Mouse (Mus musculus): ENCODE data around the gene Selenoh.
A peak's percentile ranks its signal among the peaks of the same experiment; 100 is the strongest.
"Not testable (repeated sequence)": the region's sequence is repeated elsewhere in the genome, so short reads cannot be mapped to it uniquely, and the experiment has no call there.

Gene Selenoh

DNA sequence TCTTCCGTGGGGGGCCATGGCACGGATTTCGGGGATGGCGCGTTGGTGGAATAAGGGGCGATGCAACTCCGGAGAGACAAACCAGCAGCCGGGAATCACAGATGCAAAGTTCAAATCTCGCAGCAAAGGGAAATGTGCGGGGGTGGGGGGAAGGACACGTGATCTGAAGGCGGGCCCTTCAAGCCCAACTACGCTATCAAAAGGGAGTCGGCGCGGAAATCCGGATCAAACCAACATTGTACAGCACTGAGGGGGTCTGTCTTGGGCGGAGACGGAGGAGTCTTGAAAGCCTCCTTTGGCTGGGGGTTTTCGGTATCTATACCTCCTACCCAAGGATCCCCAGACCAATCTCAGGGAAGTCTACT is at the start of gene Selenoh:
TSS of gene Selenoh (minus strand) at position 202 of the 365 bp plus-strand sequence.
- DNase-seq = peak; percentile 90 to 93

DNA sequence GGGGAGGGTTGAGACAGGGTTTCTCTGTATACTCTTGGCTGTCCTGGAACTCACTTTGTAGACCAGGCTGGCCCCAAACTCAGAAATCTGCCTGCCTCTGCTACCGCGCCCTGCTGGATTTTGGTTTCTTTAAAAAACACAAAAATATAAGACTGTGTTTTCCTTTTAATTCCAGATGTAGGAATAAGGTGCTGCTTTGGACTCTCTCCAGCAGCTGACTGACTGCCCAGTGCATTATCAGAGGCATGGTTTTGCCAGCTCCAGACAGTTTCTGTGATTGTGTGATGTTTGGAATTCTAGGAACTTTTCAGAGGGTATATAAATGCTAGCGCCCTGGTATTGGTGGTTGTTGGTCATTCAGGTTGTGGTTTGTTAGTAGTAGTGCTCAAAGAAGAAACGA is 46.8 kb upstream of the Selenoh start:
- DNase-seq = no peak

DNA sequence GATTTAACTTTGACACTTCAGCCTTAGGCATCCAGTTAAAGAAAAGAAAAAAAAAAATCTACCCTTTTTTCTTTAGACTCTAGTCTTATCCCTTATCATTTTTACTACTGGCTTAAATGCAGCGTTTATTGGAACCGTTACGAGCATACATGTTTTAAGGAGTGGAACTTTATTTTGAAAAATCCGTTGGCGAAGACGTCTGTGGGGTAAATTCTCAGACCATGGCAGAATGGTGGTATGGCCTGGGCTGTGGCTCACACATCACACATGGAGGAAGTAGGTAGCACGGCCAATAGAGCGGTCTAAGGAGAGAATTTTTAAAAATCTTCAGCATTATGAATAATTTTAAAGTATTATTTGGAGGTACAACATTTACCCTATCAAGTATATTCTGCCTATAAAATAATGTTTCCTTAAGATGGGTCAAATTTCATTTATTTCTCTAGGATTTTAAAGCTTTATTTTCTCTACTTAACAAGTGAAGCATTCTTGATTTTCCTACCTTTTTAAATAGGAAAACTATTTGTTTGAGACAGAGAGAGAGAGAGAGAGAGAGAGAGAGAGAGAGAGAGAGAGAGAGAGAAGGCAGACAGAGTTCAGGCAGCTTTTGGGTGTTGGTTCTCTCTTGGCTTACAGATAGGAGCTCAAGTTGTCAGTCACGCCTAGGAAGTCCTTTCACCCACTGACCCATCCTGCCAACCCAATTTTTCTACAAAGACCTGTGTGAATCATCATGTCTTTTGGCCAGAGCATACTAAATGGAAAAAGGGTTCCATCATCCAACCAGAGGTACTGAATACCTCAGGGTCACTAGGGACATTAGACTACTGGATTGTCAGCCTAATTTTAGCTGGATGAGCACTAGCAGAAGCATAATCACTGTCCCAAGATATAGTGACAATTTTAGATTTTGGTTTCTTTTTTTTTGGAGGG is 46.1 kb upstream of the Selenoh start:
- peak in 1 of 2 experiments; percentile 38 for DNase-seq

DNA sequence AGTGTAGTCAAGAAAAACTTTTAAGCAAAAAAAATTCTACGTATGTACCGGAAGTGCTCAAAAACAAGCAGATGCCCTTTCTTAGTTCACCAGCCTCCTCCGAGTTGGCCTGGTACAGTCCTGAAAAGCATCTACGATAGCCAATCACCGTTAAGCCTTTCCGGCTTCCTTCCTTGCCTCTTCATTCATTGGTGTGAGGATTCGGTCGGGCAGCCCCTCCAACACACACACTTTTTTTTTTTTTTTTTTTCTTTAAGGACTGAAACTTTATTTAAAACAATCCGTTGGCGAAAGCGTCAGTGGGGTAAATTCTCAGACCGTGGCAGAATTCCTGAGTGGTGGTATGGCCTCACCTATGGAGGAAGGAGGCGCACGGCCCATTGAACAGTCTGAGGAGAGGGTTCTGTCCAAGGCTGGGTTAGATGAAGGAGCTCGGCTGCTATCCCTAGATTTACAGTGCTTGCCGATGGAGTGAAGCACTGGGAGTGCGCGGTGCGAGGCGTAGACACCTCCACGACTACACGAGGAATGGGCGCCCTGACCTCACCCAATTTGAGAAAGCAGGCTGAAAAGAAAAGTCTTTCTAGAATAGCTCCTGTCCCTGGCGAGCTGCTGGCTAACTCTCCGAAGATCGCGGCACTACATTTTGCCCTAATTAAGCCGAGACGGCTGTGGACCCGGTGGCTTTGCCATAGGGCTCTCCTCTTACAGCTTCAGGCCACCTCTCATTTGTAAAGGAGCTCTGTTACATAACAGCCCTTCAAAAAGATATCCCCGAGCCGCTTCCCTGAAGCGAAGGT is 45.2 kb upstream of the Selenoh start:
- DNase-seq = peak in 1 of 2 experiments; percentile 77

DNA sequence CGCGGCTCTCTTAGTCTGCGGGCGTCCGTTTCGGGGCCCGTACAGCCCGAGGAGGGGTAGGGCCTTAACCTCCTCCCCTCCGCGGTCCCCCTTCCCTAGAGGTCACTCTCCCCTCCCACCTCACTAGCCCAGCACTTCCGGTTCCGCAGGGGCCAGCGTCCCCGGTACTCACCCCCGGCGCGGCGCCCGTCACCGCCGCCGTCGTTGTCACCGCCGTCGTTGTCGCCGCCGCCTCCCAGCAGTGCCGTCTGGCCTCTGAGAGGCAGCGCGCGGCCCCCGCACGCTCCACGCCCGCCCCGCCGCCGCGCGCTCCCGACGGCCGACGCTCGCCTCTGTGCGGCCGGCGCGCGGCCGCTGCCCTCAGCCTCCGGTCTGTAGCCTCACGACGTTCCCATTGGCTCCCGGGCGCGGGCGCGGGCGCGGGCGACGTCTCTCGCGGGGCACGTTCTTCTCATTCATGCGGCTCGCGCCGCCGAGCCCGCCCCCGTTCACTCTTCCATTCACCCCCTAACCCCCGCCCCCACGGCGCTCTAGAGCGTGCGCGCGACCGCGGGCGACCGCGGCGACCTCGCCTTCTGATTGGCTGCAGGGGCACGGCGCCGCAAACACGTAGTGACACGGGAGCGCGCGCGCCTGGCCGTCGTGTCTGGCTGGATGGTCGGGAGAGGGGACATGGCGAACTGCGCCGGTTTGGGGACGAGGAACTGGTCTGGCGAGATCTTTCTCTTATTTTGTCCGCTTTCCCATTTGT is 44.4 kb upstream of the Selenoh start, which contains the start of gene Zdhhc5:
TSS of gene Zdhhc5 (minus strand) at position 370 of the 751 bp plus-strand sequence.
- DNase-seq = peak; percentile 99

DNA sequence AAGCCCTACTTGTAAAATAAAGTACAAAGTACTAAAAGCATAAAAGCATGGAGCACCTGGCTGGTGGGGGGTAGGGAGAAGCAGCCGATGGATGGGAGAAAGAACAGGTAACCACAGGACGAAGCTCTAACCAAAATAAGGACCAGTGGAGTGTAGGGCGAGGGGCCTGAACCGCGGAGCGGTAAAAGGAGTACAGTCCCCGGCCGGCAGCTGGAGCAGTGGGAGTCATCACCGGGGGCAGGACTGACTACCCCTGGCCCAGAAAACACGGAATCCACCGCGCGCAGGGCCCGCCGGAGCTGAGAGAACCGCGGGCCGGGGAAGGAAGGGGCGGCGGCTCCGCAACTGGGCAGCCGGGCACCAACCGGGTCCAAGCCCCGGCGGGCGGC is 43.8 kb upstream of the Selenoh start:
- DNase-seq = no peak

DNA sequence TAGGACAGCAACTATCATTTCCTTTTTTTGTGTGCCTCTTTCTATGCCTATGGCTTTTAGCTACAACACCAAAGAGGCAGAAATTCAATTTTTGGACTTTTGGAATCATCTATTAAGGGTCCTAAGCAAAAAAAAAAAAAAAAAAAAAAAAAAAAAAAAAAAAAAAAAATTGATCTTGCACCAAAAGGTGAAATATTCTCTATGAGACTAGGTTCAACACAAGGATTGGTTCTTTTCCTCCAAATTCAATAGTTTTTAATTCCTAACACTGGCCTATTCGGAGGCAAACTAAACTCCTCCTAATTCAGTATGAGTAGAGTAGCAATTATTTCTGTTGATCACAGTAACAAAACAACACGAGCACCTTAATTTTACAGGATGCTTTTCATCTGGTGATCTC is 41.3 kb upstream of the Selenoh start:
- DNase-seq = no peak

DNA sequence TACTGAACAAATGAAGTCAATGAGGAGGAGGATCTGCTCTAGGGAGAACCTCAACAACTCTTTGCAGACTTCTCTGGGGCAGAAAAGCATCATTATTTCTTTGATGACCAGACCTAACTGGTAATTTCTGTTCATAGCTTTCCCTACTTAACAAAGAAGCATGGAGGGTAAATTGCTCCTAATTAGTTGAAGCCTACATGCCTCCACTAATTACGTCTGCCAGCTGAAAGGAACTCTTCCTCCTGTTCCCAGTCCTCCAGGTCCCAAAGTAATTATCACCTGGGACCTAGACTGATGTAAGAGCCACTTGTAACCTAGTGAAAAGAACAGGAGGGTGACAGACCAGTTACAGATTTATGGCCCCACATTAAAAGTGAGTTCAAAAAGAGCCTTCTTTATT is 37.0 kb upstream of the Selenoh start:
- no peak for DNase-seq

DNA sequence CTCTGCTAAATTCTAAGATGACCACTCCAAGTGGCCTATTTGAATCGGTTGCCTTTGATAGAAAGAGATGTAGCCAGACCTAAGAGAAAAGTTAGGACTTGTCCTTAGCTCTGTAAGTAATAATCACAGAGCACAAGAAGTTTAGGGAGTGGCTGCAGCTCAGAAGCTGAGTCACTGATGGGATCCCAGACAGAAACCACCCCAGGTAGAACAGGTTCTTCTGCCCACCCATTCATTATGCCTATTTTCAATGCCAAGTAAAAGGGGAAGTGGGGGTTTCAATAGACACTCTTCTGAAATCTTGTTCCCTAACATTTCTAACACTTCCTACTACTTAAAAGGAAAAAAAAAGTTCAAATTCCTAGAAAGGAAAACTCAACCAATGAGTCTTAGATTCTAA is 34.7 kb upstream of the Selenoh start:
- no peak for DNase-seq

DNA sequence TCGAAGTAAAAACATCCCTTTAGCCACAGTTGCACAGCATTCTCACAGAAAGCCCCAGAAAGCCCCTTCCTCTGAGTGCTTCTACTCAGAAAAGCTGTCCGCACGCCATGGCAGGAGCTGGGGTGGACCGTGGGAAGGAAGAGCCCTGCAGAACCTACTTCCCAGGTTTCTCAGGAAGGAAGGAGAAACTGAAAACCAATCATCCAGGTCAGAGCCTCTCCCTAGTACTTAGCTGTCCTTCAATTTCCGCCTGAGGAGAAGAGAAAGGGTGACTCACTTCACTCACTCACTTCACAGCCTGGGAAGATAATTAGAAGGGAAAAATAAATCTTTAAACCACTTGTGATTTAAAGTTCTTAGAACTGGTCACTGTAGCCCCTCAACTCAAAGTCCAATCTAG is 33.8 kb upstream of the Selenoh start:
- no peak for DNase-seq

DNA sequence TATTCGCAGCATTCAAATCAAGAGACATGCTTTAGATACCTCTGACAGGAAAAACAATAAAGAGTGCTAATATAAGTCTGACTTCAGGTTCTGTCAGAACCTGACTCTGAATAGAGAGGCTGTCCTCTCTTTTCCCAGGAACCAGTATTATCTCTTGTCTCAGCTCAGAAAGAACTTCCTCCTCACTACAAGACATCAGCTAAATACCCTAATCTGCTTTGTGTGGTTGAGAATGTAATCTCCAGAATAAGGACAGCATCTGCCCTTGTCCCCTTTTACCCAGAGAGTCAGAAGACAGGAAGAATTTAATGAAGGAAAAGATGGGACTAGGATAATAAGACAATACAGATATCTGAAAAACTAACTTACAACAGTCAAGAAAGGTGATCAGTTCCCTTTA is 32.9 kb upstream of the Selenoh start:
- DNase-seq = no peak

DNA sequence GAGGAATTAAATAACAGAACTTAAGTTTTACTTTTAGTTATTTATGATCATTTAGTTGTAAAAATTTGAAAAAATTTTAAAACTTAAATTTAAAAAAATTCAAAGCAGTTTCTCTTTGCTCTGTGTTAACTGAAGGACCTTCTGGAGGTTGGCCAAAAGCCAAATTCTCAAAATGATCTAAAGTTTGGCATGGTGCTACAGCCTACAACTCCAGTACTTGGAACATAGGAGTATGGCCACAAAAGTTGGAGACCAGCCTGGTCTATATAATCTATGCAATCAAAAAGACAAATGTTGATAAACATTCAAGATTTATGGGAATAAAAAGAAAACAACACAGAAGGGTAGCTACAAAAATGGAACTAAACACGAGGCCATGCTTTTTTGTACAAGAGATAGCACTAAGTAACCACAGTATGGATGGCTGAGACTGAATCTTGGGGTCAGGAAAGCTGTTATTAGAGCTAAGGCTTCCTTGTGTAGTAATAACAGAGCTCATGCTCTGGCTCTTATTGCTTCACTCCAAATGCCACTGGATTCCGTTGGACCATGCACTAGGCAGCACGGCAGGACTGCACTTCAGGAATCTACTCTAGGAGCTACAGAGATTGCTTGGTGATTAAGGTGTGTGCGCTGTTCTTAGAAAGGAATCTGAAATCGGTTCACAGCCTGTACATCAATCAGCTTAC is 24.6 kb upstream of the Selenoh start:
- DNase-seq = no peak

DNA sequence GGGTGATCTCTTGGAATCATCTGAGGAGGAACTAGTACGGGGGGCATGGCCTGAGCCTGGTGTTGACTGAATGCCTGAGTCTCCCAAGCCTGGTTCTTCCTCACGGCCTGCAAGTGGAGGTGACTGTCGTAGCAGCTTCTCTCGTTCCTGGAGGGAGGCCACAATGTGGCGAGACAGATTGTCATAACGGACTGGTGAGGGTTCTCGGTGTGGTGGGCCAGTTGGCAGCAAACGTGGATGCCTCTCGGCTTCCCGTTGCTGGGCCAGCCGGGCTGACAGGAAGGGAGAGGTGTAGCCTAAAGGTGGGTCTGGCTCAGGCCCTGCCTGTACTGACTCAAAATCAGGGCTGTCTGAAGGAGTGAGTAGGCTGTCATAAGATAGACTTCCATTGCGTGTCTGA is 19.5 kb upstream of the Selenoh start:
- DNase-seq = peak; percentile 70 to 75

DNA sequence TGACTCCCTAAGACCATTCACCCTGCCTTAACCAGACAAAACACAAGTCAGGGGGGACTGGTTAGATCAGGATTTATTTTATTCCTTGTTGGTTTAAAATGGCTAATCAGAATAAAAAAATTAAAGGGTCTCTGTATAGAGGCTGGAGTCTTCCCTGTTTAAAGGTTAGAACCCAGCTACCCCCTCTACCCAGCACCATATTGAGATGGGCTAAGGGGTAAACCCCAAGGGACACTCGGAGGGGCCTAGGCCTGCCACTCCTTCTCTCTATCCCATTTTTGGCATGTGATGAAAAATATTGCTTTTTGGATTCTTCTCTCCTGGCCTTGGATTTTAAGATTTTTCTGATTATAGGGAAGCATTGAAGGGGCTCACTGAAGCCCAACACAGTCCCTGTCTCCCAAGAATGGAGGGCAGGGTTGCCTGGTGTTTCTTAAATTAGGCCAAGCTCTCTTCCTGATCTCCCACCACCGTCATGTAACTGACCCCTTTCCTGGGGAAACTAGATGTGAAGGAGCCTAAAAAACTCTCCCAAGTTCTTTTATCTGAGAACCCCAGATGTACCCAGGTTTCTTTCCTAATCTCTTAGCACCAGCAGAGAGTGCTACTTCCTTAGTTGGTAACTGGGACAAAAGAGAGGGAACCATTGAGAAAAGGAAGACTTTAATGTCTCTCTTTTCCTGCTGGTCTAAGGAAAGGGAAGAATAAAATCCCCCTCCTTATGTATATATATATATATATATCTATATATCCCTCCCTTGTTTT is 17.7 kb upstream of the Selenoh start:
- no peak for DNase-seq

DNA sequence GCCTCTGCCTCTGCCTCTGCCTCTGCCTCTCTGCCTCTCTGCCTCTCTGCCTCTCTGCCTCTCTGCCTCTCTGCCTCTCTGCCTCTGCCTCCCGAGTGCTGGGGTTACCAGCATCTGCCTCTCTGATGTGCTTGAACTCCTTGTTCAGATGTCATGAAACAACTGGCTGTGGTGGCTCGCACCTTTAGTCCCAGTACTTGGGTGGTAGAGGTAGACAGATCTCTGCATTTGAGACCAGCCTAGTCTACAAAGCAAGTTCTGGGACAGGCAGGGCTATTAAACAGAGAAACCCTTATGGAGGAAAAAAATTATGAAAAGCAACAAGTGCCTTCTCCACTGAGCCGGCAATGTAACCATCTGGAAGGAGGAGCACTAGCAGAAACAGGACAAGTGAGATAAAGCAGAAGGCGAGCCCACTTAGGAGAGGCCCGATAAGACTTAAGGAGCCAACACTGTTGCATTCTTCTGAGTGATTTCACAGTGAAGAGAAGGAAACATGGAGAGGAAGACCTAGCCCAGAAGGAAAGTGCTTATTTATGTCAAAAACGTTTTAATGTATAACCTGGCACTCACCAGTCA is 12.1 kb upstream of the Selenoh start:
- no peak for DNase-seq

DNA sequence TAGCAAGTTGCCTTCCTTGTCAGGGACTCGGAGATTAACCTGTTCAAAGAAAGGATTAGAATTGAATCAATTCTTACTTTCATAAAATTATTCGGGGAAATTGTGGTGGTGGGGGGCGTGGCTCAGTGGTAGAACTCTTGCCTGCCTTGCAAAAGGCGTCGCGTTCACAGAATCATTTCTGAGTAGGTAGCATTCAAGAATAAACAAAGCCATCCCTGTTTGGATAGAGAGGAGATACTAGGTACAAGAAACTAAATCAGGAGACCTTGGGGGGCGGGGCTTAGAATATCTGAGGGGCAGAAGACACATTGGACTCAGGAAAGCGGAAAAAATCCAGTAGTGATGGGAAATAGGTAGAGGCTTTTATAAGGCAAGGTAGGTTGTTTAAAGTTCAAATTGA is 8.4 kb upstream of the Selenoh start, which contains the start of gene Tmx2:
TSS of gene Tmx2 (minus strand) at position 125 of the 400 bp plus-strand sequence.
- peak in 1 of 2 experiments; percentile 20 for DNase-seq

DNA sequence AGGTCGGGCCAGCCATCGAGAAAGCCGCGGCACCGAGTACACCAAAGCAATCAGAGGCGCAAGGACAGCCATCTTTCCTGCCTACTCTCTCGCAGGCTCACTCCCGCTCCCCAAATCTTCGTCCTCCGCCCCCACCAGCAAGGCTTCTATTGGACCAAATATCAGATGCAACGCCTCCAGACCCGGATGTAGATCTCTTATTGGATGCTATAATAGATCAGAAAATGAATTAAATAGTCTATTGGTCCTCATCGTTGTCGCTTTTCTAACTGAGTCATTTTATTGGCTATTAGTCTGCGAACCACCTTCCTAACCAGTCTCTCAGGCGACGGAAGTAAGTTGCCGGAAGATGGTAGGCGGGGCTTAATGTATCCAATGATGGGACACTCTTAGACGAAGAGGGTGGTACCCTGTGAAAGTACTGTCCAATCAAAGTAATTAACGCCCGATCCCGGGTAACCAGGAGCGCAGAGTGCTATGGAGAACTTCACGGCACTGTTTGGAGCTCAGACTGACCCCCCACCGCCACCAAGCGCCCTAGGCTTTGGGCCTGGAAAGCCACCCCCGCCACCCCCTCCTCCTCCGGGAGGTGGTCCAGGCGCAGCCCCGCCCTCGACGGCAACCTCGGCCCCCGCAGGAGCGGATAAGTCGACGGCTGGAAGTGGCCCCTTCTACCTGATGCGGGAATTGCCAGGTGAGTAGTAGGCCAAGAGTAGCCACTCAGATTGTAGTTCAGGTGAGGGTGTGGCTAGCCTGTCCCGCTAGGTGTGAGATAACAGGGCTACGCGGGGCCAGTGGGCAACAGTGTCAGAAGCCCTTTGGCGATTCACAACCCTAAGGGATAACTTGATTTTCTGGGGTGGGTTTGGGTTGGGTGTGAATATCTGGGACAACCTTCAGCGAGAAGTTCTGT is 7.7 kb upstream of the Selenoh start, which contains the start of the genes Gm28635 and Med19:
TSS of gene Gm28635 (minus strand) at position 74 of the 913 bp plus-strand sequence.
TSS of gene Med19 (plus strand) at position 435 of the 913 bp plus-strand sequence.
- DNase-seq = peak; percentile 92 to 94

DNA sequence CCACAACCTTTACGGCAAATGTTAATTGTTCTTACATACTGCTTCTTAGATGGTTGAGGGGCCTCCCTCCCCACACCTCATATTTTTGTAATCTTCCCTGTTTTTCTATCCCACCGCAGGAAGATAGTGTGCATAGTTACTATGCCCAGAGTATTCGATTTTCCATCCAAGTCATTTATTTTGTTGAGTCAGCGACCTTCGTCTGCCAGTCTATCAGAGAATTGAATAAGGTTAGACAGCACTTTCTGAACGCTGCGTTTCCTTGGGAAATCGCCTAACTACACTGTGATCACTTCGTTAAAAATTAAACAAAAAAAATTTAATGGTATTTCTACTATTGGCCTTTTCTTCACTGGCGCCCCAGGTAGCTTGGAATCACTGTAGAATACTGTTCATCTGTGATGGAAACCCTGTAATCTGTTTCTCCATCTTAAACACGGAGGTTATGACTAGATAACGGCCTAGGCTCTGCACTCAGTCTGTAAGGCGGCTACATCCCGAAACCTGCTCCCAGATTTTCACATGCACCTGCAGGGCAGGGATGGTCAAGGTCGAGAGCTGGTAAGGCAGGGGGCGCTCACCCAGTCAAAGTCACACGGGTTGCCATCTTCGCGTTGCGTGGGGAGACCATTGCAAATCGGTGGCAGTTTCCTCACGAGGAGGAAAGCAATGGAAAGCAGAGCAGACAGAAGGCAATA is 6.8 kb upstream of the Selenoh start:
- peak in 1 of 2 experiments; percentile 81 for DNase-seq

DNA sequence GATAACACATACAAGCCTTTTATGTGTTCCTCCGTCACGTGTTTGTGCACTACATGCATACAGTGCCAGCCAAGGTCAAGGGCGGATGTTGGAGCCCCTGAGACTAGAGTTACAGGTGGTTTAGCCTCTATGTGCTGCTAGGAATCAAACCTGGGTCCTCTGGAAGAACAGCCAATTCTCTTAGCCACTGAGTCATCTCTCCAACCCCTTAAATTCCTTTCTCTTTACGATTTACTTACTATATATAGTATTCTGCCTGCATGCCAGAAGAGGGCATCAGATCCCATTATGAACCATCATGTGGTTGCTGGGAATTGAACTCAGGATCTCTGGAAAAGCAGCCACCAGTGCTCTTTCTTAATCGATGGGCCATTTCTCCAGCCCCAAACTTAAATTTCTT is 965 bp upstream of the Selenoh start:
- not testable (repeated sequence) for DNase-seq

All from cerebellum, postnatal 14 days (tissue).